Mouse (Mus musculus): ENCODE results near the gene Nup93. TPM values are rescaled to one million over a fixed set of nuclear protein-coding genes. Genes with fewer than 3 reads are reported as not detected.
A peak's percentile ranks its signal among the peaks of the same experiment; 100 is the strongest.

The Nup93 gene
- polyA plus RNA-seq, 1 experiment from 2014 or later, result 106 TPM

DNA sequence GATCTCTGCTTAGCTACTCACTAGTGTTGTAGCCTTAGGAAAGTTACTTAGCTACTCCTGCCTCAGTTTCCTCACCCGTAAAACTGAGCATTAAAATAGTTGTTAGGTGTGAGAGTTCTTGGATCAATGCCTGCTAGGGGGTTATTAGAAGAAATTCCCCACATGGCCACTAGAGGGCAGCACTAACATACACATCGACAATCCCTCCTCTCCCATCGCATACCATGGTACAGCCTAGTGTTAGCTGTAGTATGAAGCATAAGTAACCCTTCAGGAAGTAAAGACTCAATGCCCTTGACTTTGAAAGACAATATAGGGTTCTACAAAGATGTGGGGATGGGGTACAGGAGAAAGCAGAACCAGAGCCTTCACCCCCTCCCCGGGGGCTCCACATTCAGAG lies 116.4 kb downstream of the Nup93 start:
- Histone ChIP-seq H3K27me3 (replicated peaks; ENCODE audit: control insufficient read depth, insufficient read depth, low read length) (peaks cover 5% of the 10 kb centered on the region), H3K27ac (ENCODE audit: low read depth, low read length) (no peak overlapping the region), H3K4me3 (ENCODE audit: low read depth, low read length) (no peak overlapping the region), H3K4me1 (replicated peaks; ENCODE audit: control insufficient read depth, insufficient read depth, low read length) (no peaks in the 10 kb centered on the region), H3K36me3 (ENCODE audit: control insufficient read depth, insufficient read depth, low read length) (no peaks in the 10 kb centered on the region), H3K4me2 (no peak overlapping the region), H3K9ac (ENCODE audit: low read depth, low read length) (no peak overlapping the region), H3K9me3 (ENCODE audit: control insufficient read depth, low read length) (no peaks in the 10 kb centered on the region)
- DNase-seq (ENCODE audit: low spot score) (peak; percentile 61), ATAC-seq (replicated peaks; ENCODE audit: low FRiP score) (peak; percentile 48)
- 30% methylated on average over 4 of the region's 4 CpGs for WGBS

DNA sequence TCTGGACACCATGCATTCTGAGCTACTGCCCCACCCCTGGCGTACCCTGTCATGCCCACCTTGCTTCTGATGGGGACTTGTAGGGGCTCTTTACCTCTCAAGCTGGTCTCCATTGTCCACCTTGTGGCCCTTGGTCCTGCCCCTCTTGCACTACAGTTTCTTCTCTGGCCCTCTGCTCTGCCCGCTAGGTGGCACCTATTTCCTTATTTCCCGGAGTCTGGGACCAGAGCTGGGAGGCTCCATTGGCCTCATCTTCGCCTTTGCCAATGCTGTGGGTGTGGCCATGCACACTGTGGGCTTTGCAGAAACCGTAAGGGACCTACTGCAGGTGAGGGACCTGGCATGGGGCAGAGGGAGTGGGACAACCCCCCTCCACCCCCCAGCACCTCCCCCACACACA lies 119.0 kb downstream of the Nup93 start:
- peaks cover 5% of the 10 kb centered on the region for H3K27me3 ChIP-seq (replicated peaks; ENCODE audit: control insufficient read depth, insufficient read depth, low read length)
- no peak overlapping the region for H3K27ac ChIP-seq (ENCODE audit: low read depth, low read length)
- H3K4me3 ChIP-seq (ENCODE audit: low read depth, low read length), result no peak overlapping the region
- no peak for DNase-seq (ENCODE audit: low spot score)
- H3K9ac ChIP-seq (ENCODE audit: low read depth, low read length), result no peak overlapping the region
- ATAC-seq (replicated peaks; ENCODE audit: low FRiP score), result no peak
- WGBS, result 51% methylated on average over 5 of the region's 5 CpGs
- no peak overlapping the region for H3K4me2 ChIP-seq
- no peaks in the 10 kb centered on the region for H3K4me1 ChIP-seq (replicated peaks; ENCODE audit: control insufficient read depth, insufficient read depth, low read length)
- no peaks in the 10 kb centered on the region for H3K36me3 ChIP-seq (ENCODE audit: control insufficient read depth, insufficient read depth, low read length)
- H3K9me3 ChIP-seq (ENCODE audit: control insufficient read depth, low read length), result no peaks in the 10 kb centered on the region

GRCm38 (mm10) chr8:94337559-94337958 lies 123.2 kb downstream of the Nup93 start:
- no peak for DNase-seq (ENCODE audit: low spot score)
- Histone ChIP-seq H3K4me3 (ENCODE audit: low read depth, low read length) (no peak overlapping the region), H3K36me3 (ENCODE audit: control insufficient read depth, insufficient read depth, low read length) (no peaks in the 10 kb centered on the region), H3K27ac (ENCODE audit: low read depth, low read length) (no peak overlapping the region), H3K4me1 (replicated peaks; ENCODE audit: control insufficient read depth, insufficient read depth, low read length) (no peaks in the 10 kb centered on the region), H3K9me3 (ENCODE audit: control insufficient read depth, low read length) (no peaks in the 10 kb centered on the region), H3K27me3 (replicated peaks; ENCODE audit: control insufficient read depth, insufficient read depth, low read length) (no peaks in the 10 kb centered on the region), H3K4me2 (no peak overlapping the region), H3K9ac (ENCODE audit: low read depth, low read length) (no peak overlapping the region)
- WGBS, result 61% methylated on average over 8 of the region's 8 CpGs
- no peak for ATAC-seq (replicated peaks; ENCODE audit: low FRiP score)

- Histone ChIP-seq H3K4me1 (replicated peaks; ENCODE audit: control insufficient read depth, insufficient read depth, low read length) (no peaks in the 10 kb centered on the region; the same call in 1 of the 2 replicates), H3K9ac (ENCODE audit: low read depth, low read length) (no peak overlapping the region), H3K9me3 (ENCODE audit: control insufficient read depth, low read length) (no peaks in the 10 kb centered on the region), H3K27ac (ENCODE audit: low read depth, low read length) (no peak overlapping the region), H3K4me3 (ENCODE audit: low read depth, low read length) (no peak overlapping the region), H3K36me3 (ENCODE audit: control insufficient read depth, insufficient read depth, low read length) (no peaks in the 10 kb centered on the region), H3K4me2 (no peak overlapping the region), H3K27me3 (replicated peaks; ENCODE audit: control insufficient read depth, insufficient read depth, low read length) (no peaks in the 10 kb centered on the region)
- DNase-seq (ENCODE audit: low spot score) (no peak), ATAC-seq (replicated peaks; ENCODE audit: low FRiP score) (no peak)
- 64% methylated on average over 7 of the region's 7 CpGs for WGBS
These were observed 126.4 kb downstream of the Nup93 start for GRCm38 (mm10) chr8:94340796-94341195.

DNA sequence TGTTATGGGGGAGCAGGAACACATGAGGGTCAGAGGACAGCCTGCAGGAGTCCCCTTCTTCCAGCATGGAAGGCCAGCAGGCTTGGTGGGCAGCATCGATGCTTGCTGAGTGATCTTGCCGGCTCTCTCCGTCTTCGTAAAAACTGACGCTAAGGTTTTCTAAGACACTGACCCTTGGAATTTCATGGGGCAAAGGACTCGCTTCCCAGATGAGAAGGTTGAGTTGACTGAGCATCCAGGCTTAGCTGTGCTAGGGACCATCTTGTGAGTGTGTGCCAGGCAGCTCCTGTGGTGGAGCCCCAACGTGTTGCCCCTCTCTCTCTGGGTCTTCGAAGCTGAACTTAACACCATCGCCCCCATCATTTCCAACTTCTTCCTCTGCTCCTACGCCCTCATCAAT lies 128.3 kb downstream of the Nup93 start:
- Histone ChIP-seq H3K9me3 (ENCODE audit: control insufficient read depth, low read length) (no peaks in the 10 kb centered on the region), H3K36me3 (ENCODE audit: control insufficient read depth, insufficient read depth, low read length) (no peaks in the 10 kb centered on the region), H3K4me2 (no peak overlapping the region), H3K4me1 (replicated peaks; ENCODE audit: control insufficient read depth, insufficient read depth, low read length) (no peaks in the 10 kb centered on the region; the same call in 1 of the 2 replicates), H3K27me3 (replicated peaks; ENCODE audit: control insufficient read depth, insufficient read depth, low read length) (no peaks in the 10 kb centered on the region), H3K9ac (ENCODE audit: low read depth, low read length) (no peak overlapping the region), H3K27ac (ENCODE audit: low read depth, low read length) (no peak overlapping the region), H3K4me3 (ENCODE audit: low read depth, low read length) (no peak overlapping the region)
- no peak for ATAC-seq (replicated peaks; ENCODE audit: low FRiP score)
- no peak for DNase-seq (ENCODE audit: low spot score)
- 84% methylated on average over 10 of the region's 10 CpGs for WGBS

GRCm38 (mm10) chr8:94343290-94343689 lies 128.9 kb downstream of the Nup93 start:
- Histone ChIP-seq H3K4me1 (replicated peaks; ENCODE audit: control insufficient read depth, insufficient read depth, low read length) (no peaks in the 10 kb centered on the region; the same call in 1 of the 2 replicates), H3K27ac (ENCODE audit: low read depth, low read length) (no peak overlapping the region), H3K36me3 (ENCODE audit: control insufficient read depth, insufficient read depth, low read length) (no peaks in the 10 kb centered on the region), H3K4me2 (no peak overlapping the region), H3K9ac (ENCODE audit: low read depth, low read length) (no peak overlapping the region), H3K27me3 (replicated peaks; ENCODE audit: control insufficient read depth, insufficient read depth, low read length) (no peaks in the 10 kb centered on the region), H3K4me3 (ENCODE audit: low read depth, low read length) (no peak overlapping the region), H3K9me3 (ENCODE audit: control insufficient read depth, low read length) (no peaks in the 10 kb centered on the region)
- ATAC-seq (replicated peaks; ENCODE audit: low FRiP score) (no peak), DNase-seq (ENCODE audit: low spot score) (peak; percentile 63)
- WGBS, result 11% methylated on average over 6 of the region's 6 CpGs

DNA sequence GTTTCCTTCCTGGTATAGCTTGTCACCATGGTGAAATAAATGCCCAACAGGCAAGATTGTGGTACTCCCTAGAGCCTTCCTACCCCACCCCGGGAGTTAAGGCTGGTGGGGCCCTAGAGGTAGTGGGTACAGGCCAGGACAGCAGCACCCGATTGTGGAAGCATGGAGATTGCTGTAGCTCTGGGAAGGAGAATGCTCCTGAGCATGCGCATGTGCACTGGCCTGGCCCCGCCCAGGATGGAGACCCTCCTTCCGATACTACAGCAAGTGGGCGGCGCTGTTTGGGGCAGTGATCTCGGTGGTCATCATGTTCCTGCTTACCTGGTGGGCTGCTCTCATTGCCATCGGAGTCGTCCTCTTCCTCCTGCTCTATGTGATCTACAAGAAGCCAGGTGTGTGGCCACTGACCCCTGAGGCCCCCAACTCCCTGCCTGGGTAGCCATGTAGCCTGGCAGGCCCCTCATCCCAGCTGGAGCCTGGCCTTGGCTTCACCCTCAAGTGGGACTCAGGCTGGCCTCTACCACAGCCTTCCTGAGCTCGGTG lies 129.5 kb downstream of the Nup93 start:
- H3K27me3 ChIP-seq (replicated peaks; ENCODE audit: control insufficient read depth, insufficient read depth, low read length), result no peaks in the 10 kb centered on the region
- H3K9ac ChIP-seq (ENCODE audit: low read depth, low read length), result no peak overlapping the region
- H3K36me3 ChIP-seq (ENCODE audit: control insufficient read depth, insufficient read depth, low read length), result no peaks in the 10 kb centered on the region
- no peaks in the 10 kb centered on the region for H3K9me3 ChIP-seq (ENCODE audit: control insufficient read depth, low read length)
- DNase-seq (ENCODE audit: low spot score), result no peak
- H3K27ac ChIP-seq (ENCODE audit: low read depth, low read length), result no peak overlapping the region
- ATAC-seq (replicated peaks; ENCODE audit: low FRiP score), result no peak
- H3K4me3 ChIP-seq (ENCODE audit: low read depth, low read length), result no peak overlapping the region
- no peaks in the 10 kb centered on the region; the same call in 1 of the 2 replicates for H3K4me1 ChIP-seq (replicated peaks; ENCODE audit: control insufficient read depth, insufficient read depth, low read length)
- no peak overlapping the region for H3K4me2 ChIP-seq
- 76% methylated on average over 11 of the region's 11 CpGs for WGBS

- Histone ChIP-seq H3K4me3 (ENCODE audit: low read depth, low read length) (no peak overlapping the region), H3K27ac (ENCODE audit: low read depth, low read length) (no peak overlapping the region), H3K9me3 (ENCODE audit: control insufficient read depth, low read length) (no peaks in the 10 kb centered on the region), H3K4me2 (no peak overlapping the region), H3K36me3 (ENCODE audit: control insufficient read depth, insufficient read depth, low read length) (no peaks in the 10 kb centered on the region), H3K27me3 (replicated peaks; ENCODE audit: control insufficient read depth, insufficient read depth, low read length) (no peaks in the 10 kb centered on the region), H3K4me1 (replicated peaks; ENCODE audit: control insufficient read depth, insufficient read depth, low read length) (no peaks in the 10 kb centered on the region; the same call in 1 of the 2 replicates), H3K9ac (ENCODE audit: low read depth, low read length) (no peak overlapping the region)
- DNase-seq (ENCODE audit: low spot score) (no peak), ATAC-seq (replicated peaks; ENCODE audit: low FRiP score) (no peak)
- WGBS, result 80% methylated on average over 4 of the region's 4 CpGs
These were observed 131.3 kb downstream of the Nup93 start for GRCm38 (mm10) chr8:94345657-94346056.

- no peaks in the 10 kb centered on the region for H3K36me3 ChIP-seq (ENCODE audit: control insufficient read depth, insufficient read depth, low read length)
- WGBS, result 89% methylated on average over 13 of the region's 13 CpGs
- no peak overlapping the region for H3K4me3 ChIP-seq (ENCODE audit: low read depth, low read length)
- no peaks in the 10 kb centered on the region; the same call in 1 of the 2 replicates for H3K4me1 ChIP-seq (replicated peaks; ENCODE audit: control insufficient read depth, insufficient read depth, low read length)
- H3K4me2 ChIP-seq, result no peak overlapping the region
- no peak overlapping the region for H3K9ac ChIP-seq (ENCODE audit: low read depth, low read length)
- no peak for ATAC-seq (replicated peaks; ENCODE audit: low FRiP score)
- H3K27ac ChIP-seq (ENCODE audit: low read depth, low read length), result no peak overlapping the region
- H3K9me3 ChIP-seq (ENCODE audit: control insufficient read depth, low read length), result no peaks in the 10 kb centered on the region
- no peak for DNase-seq (ENCODE audit: low spot score)
- no peaks in the 10 kb centered on the region for H3K27me3 ChIP-seq (replicated peaks; ENCODE audit: control insufficient read depth, insufficient read depth, low read length)
These were observed 131.9 kb downstream of the Nup93 start for GRCm38 (mm10) chr8:94346264-94346663.
